Mouse (Mus musculus) bone marrow, adult 2 months (tissue): Measurements from ENCODE around the gene Prr3.

Source experiments
- CTCF ChIP-seq: fragments of 200-500 bp; IDR thresholded peaks from 2 replicates; pipeline ENCODE4 v1.5.1; 2011; ENCODE audit warnings: low read length, control low read depth; ENCODE audit not compliant: control insufficient read depth, insufficient read depth
- POLR2A ChIP-seq: fragments of 200-500 bp; IDR thresholded peaks from 2 replicates; pipeline ENCODE4 v1.6.1; 2011; ENCODE audit warnings: low read depth, mild to moderate bottlenecking, control low read depth, low read length, borderline replicate concordance; ENCODE audit not compliant: control insufficient read depth

DNA sequence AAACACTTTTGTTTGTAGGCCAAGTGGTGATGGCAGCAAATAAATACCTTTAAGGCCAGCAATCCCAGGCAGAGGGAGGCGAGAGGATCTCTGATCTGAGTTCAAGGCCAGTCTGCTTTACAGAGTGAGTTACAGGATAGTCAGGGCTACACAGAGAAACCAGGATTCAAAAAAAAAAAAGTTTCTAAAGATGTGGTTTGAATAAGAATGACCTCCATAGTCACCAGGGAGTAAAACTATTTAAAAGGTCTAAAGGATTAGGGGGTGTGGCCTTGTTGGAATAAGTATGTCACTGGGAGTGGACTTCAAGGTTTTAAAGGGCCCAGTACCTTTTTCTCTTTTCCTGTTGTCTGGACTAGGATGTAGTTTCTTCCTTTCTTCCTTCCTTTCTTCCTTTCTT is 40.1 kb downstream of the Prr3 start:
- TF ChIP-seq POLR2A (no peak), CTCF (no peak)
